Mouse (Mus musculus): ENCODE measurements around the gene Atp6v0c.
"Not testable (repeated sequence)": the region's sequence is repeated elsewhere in the genome, so short reads cannot be mapped to it uniquely, and the experiment has no call there.

Gene Atp6v0c

DNA sequence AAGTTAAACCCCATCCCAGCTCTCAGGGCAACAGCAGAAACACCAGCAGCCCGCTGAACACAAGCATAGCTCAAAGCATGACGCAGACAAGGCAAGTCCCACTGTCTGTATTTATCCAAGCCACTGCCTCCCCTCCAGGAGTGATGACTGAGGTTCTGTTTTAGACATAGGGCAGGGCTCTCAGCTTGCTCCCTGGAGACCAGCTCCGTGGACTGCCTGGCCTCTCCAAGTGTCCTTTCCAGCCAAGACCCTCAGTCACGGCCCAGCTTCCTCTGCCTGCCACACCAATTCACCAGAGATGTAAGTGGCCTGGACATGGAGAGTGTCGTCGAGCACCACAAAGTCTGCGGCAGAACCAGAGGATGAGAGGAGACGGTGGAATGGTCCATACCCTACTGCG is 13.8 kb downstream of the Atp6v0c start:
- no peak for DNase-seq

DNA sequence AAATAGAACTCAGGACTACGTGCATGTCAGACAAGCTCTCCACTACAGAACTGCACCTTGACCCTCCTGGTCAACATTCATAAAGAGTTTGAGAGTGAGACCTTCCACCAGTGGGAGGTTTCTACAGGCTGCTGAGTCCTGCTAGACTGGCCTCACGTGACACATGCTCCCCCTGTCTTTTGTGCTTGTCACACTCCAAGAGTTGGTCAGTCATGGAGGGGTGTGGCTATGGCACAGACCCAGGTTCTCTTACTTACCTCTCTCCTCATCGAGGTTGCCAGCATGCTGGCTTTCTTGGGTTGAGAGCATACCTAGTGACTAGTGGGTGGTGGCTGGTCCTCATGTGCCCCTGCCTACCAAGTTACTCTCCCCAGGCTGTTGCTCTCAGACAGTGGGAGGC is 15.0 kb downstream of the Atp6v0c start:
- DNase-seq, result no peak

DNA sequence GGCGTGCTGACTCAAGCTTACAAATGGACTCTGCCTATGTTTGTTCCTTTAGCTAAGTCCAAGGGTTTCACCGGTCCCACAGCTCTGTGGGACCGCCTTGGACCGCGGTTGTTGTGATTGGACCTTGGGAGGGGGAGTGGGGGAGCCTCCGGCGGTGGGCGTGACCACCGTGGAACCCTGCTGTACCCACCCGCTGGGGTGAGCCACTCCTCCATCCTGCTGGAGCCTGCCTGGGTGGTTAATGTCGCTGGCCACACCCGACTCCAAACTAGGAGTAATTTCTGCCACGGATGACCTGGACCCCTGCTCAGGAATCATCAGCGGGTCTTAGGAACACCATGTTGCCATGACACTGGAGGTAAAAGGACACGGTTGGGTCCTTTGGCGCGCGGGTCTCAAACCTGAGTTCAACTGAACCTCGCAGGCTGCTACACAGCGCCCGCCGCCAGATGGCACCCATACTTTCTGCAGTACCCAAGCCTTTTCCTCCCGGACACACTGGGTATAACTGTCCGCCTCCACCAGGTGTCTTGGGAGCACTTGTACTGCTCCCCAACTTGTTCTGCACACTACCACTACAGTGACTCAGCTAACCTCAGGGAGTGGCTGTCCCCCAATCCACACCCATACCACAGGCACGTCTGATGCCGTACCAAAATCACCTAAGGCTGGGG is 17.5 kb downstream of the Atp6v0c start:
- DNase-seq, result peak; percentile 85 to 91

DNA sequence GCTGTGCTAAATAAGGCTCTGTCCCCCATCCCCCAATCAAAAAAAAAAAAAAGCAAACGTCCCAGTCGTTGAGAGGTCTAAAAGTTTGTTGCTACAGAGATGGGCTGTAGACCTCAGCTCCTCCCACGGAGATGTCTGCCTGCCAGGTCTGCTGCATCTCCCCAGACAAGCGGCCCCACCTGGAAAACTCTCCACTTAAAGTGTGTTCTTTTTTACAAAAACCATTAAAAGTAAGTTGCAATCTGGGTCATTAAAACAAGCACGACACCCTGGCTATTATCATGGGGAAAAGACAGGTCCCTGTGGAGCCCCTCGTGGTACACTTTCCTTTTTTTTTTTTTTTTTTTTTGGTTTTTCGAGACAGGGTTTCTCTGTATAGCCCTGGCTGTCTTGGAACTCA is 18.1 kb downstream of the Atp6v0c start:
- DNase-seq, result no peak

DNA sequence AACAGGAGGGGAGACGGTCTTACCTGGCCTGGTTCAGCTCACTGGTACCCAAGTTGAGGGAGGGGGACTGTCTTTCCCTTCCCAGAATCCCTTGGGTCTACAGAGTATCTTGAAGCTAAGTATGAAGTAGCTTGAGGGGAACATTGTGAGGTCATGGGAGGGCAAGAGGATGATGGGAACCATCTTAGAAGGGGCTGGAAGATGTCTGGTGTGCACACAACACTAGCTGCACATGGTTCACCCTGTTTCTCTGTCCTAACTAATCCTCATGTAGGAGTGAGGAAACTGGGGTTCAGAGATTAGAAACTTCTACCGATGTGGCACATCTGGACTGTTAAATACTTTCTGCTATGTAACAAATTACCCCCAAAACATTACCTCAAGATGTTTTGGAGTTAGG is 18.7 kb downstream of the Atp6v0c start, which contains the start of gene Pdpk1:
Gene Pdpk1, minus strand, starts transcription at position 101 of the 400 bp plus-strand sequence.
- DNase-seq, result no peak

DNA sequence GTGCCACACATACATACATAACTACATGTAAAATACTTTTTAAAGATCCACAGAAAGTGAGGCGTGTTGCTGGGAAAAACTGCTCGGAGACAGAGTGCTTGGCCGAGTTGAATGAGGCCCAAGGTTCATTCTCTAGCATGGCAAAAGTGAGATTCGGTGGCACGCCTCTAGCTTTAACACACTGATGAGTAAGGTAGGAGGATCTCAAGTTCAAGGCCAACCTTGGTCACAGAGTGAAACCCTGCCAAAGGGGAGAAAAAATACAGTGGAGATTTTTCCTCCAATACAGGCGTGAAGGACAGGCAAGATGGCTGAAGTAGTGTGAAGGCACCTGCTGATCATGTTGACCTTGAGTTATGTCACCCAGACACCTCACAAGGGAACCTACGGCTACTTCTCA is 20.1 kb downstream of the Atp6v0c start:
- no peak for DNase-seq

DNA sequence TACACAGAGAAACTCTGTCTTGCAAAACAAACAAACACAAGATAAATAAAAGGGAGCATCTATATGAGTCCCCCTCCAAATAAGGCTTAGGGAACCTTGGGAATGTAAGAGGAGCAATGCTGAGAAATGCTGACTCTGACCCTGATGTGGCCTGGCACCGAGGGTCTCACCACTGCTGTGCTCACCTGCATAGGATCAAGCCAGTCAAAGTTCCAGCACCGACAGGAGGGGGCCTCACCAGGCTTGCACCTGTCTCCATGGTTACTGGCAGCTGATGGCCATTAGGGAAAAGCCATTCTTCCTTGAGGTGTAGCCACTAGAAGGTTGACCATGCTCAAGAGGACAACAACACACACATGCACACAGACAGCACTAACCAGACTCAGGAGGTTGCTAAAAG is 26.6 kb downstream of the Atp6v0c start:
- no peak for DNase-seq

DNA sequence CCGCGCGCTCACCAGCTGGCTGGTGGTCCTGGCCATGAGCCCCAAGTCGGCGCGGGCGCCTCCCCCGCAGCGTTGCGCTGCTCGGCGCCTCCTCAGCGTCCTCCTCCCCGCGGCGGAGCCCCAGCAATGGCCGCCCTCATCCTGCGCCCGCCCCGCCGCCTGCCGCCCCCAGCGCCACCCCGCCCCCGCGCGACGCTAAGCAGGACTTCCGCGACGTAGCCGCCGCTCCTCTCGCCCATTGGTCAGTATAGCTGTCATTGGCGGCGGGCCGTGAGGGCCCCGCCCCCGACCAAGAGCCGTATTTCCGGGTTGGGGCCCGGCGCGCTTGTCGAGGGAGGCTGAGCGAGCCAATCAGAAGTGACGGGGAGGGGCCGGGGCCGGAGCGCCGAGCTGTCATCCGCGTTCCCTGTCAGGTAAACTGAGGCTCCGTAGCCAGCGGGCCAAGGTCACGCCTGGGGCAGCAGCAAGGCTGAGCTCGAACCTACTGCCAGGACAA is 28.0 kb downstream of the Atp6v0c start:
- peak; percentile 98 to 99 for DNase-seq

DNA sequence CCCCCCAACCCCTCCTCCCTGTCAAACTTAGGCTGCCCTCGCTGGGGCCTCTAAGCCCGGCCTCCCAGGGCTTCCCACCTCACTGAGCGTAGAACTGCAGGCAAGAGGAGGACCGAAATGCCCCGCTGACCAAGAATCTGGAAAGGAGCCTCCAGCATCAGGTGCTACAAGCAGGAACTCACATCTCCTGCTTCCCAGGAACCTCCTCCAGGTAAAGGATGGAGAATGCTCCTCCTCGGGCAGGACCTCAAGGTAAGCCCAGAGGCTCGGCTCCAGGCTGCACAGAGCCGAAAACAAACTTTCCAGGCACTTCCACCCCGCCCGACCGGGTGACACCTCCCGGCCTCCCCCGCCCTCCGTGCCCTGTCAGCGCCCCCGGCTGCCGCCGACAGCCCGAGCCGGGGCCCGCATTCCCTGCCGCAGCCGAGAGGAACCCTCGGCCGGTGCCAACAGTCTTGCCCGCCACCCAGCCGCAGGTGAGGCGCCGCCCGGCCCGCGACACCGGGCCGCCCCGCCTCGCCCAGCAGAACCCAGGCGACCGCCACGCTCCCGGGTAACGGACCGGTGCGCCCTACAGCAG is 28.6 kb downstream of the Atp6v0c start:
- no peak for DNase-seq

DNA sequence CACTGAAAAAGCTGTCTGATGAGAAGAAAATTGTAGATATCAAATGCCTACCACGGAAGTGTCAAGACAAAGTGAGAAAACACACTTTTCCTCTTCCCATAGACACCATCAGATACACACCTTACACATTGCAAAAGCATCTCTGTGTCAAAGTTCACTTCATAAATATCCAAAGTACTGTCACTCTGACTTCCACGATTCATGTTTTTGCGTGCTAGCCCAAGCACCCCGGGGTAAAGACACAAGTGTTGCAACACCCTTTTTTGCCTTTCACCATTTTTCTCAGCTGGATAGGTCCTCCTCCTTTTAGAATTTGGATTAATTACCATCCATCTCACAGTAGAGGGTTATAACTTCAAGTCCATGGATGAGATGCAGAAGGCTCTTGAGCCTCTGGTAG is 29.5 kb downstream of the Atp6v0c start:
- no peak for DNase-seq

DNA sequence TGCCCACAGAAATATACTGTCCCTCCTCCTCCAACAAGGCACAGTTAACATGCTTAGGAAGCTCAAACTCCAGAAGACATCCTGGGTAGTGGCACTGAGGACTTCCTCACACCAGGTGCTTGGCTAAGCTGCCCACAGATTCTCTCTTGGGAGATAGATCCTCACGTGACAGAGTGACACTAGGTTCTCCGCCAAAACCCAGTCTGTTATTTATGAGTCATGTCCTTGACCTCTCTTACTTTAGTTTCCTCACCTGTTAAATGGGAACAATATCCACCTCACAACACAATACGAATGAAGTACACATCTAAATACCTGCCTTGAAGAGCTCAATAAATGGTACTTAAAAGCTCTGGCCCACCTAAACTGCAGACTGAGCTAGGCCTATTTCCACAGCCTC is 30.2 kb downstream of the Atp6v0c start:
- no peak for DNase-seq

DNA sequence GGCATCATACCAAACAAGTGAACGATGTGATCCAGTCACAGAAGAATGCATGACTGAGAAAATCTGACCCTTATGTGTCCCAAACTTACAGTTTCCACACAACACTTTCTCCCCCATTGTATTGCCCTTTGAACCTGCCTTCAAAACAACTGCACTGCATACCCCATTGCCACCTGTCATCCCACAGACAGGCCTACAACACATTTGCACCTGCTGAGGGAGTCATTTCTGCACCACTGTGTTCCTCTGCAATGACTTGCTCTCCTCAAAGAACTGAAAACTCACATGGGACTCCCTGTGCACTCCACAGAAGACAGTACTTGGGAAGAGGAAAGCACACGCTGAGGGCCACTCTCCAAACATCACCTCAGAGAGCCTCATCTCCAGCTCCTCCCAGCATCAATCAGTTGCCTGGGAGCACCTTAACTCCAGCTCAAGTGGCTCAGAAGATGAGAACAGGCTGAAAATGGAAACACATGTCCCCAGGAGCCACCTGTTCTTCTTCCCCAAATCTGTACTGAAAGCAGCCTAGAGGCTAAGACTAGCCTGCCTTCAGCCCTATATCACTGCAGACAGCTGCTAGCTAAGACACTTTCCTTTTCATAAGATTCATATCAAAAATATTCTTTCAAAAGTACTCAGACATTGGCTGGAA is 32.1 kb downstream of the Atp6v0c start:
- no peak for DNase-seq

DNA sequence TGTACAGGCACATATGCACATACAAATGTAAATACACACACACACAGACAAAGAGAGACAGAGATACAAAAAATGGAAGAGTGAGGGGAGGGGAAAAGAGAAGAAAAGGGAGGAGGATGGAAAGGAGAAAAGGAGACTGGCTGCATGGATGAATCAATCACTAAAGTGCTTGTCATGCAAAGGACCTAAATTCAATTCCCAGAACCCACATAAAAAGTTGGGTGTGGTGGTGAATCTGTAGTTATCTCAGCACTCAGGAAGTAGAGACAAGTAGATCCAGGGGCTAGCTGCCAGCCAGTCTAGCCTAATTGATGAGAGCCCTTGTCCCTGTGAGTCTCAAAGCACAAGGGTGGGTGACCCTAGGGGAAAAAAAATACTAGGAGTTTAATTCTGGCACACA is 35.4 kb downstream of the Atp6v0c start:
- DNase-seq, result no peak

DNA sequence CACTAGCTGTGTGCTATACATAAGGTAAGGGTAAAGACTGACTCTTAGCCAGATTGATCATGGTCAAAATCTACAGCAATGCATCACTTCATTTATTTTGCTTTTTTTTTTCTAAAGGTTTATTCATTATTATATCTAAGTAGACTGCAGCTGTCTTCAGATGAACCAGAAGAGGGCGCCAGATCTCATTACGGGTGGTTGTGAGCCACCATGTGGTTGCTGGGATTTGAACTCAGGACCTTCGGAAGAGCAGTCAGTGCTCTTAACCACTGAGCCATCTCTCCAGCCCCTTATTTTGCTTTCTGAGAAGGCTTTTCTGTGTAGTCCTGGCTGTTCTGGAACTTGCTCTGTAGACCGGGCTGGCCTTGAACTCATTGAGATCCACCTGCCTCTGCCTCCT is 36.6 kb downstream of the Atp6v0c start:
- DNase-seq, result not testable (repeated sequence)

DNA sequence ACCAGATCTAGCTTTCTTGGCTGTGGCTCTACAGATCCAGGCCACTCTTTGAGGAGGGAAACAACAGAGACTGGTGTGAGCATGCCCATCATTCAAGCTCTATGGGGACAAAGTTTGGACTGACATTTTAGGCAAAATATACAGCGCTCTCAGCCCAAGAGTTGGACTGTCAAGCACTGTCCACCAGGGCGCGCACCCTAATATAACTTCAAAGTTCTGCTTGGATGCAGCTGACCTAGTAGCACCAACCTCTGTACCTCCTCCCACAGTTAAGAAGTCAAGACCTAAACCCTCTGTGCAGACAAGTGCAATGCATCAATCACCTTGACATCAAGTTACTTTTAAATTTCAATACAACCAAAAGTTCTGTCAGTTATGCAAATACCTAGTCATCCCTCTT is 37.9 kb downstream of the Atp6v0c start:
- no peak for DNase-seq

DNA sequence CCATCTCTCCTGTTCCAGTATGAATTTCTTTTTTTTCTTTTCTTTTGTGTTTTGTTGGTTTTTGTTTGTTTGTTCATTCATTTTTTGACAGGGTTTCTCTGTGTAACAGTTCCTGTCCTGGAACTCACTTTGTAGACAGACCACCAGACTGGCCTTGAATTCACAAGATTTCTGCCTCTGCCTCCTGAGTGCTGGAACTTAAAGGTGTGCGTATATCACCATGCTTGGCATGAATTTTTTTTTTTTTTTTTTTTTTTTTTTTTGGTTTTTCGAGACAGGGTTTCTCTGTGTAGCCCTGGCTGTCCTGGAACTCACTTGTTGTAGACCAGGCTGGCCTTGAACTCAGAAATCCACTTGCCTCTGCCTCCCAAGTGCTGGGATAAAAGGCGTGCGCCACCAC is 40.3 kb downstream of the Atp6v0c start:
- DNase-seq, result not testable (repeated sequence)

DNA sequence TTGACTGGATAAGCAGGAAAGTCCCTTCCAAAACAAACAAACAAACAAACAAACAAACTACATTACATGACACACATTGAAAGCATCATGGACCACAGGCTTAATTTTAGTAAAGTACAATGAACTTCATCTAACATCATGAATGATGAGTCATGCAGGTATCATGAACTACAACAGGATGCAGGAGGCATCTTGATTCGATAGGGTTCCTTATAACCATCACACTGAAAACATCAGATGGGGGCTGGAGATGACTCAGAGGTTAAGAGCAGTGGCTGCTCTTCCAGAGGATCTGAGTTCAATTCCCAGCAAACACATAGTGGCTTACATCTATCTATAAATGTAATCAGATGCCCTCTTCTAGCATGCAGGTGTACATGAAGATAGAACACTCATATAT is 41.9 kb downstream of the Atp6v0c start:
- no peak for DNase-seq

DNA sequence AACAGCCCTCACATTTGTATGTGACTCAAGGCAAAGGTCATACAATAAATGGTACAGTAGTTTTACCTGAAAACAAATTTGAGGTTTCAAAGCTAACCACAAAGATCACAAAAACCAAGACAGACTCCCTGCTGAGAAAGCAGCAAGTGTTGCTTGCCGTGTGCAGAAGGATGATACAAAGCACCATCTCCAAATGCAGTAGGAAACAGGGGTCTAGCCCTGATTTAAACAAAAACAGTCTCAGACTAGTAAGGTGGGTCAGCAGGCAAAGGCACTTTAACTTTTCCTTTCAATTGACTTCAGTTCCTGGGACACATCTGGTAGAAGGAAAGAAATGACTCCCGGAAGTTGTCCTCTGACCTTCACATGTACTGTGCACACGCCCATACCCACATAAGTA is 42.7 kb downstream of the Atp6v0c start:
- no peak for DNase-seq

DNA sequence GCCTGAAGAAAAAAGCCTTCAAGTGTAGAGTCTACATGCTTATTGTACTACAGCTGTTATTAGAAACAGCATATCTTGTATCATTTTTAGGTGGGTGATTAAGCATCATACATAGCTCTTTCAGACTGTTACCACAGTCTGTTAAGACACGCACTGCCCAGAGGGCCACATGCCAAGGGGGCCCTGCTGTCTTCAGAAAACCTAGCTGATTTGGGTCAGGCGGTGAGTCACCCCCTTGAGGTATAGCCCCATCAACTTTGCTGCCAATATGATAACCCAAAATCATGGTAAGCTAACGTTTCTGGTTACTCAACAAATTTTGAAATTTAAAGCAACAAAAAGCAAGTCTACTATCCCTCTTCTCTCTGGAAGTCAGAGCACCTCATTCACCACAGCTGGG is 50.1 kb downstream of the Atp6v0c start:
- DNase-seq, result peak in 1 of 2 experiments; percentile 50

All from cerebellum, postnatal 25 days (tissue).